Mouse (Mus musculus) limb, embryonic 15.5 days (tissue): ENCODE data around the gene Slc25a34. TPM values are rescaled to one million over a fixed set of nuclear protein-coding genes. Genes with fewer than 3 reads are reported as not detected.

ENCODE experiments used
- ATAC-seq: fragments of 200-750 bp; cut with Nextera tagmentation; 2 replicates; pipeline ENCODE4 v1.8.0; 2017; ENCODE audit warnings: low read depth, moderate TSS enrichment; ENCODE audit not compliant: insufficient number of reproducible peaks, low FRiP score, low TSS enrichment
- H3K27ac ChIP-seq: fragments of 300-500 bp; sonication (generic); 2 replicates; pipeline ENCODE4 v1.5.1; 2015; ENCODE audit warnings: moderate library complexity, mild to moderate bottlenecking, inconsistent platforms
- H3K27me3 ChIP-seq: fragments of 300-500 bp; sonication (generic); 2 replicates; pipeline ENCODE4 v1.6.1; 2015; ENCODE audit warnings: inconsistent platforms
- H3K36me3 ChIP-seq: fragments of 300-500 bp; sonication (generic); 2 replicates; pipeline ENCODE4 v1.6.1; 2015; ENCODE audit warnings: inconsistent platforms
- H3K4me1 ChIP-seq: fragments of 300-500 bp; sonication (generic); 2 replicates; pipeline ENCODE4 v1.6.1; 2015; ENCODE audit warnings: inconsistent platforms
- H3K4me2 ChIP-seq: fragments of 300-500 bp; sonication (generic); 2 replicates; pipeline ENCODE4 v1.6.1; 2015; ENCODE audit warnings: mild to moderate bottlenecking, inconsistent platforms
- H3K4me3 ChIP-seq: fragments of 300-500 bp; sonication (generic); 2 replicates; pipeline ENCODE4 v1.5.1; 2015; ENCODE audit warnings: mild to moderate bottlenecking, inconsistent platforms
- H3K9ac ChIP-seq: fragments of 300-500 bp; sonication (generic); 2 replicates; pipeline ENCODE4 v1.6.1; 2015; ENCODE audit warnings: inconsistent platforms
- H3K9me3 ChIP-seq: fragments of 300-500 bp; sonication (generic); 2 replicates; pipeline ENCODE4 v1.6.1; 2016; ENCODE audit warnings: inconsistent platforms
- WGBS: fragments of 180-500 bp; shearing (Covaris S2); methylation state at CpG from one replicate; pipeline ENCODE4 v1.1.7; 2015; 5-methylcytosine and 5-hydroxymethylcytosine counted together
- polyA plus RNA-seq: library from polyadenylated mRNA; unstranded; fragments of >200 nt; fragmentation: Nextera tagmentation; extraction: Ambion mirVana; gene quantifications from 2 replicates; pipeline ENCODE4 v1.2.1, GENCODE M21; 2015

Slc25a34 gene
- polyA plus RNA-seq, 1 experiment from 2014 or later, result 0.14 TPM

DNA sequence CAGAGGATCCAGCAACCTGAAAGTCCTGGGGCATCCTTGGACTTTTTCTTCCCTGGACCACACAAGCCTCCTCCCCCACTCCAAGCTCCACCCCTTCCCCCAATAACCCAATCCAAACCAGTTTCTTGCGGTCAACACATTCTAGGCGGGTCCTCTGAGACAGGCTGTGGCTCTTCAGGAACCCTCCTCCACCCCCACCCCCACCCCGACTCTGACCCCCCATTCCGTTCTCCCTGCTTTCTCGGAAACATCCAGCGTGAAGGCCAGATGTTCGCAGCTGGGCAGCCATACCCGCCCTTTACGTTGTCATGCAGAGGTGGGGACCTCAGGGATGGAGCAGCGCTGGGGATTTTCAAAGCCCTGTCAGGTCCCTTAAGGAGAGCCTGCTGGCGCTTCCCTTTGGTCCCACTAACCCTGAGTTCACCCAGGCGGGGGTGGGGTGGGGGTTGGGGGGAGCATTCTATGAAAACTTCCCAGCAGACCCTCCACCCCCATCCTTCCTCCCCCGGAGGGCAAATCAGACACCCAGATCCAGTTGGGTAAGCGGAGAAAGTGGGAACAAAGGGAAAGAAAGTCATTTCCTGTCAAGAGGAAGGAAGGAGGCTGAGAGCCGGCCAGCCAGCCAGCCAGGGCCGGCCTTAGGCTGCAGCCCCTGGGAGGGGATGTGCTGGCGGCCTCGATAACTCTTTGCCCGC, 25.3 kb downstream of the Slc25a34 start:
- Histone ChIP-seq H3K9ac (peak overlapping the region; percentile 37; the same call in 1 of the 2 replicates), H3K9me3 (no peaks in the 10 kb centered on the region), H3K27me3 (no peaks in the 10 kb centered on the region), H3K4me3 (peak overlapping the region; percentile 61), H3K27ac (peak overlapping the region; percentile 76), H3K36me3 (peaks cover 16% of the 10 kb centered on the region), H3K4me1 (peaks cover 33% of the 10 kb centered on the region), H3K4me2 (peak overlapping the region; percentile 98)
- 2% methylated on average over 18 of the region's 19 CpGs for WGBS
- ATAC-seq, result no peak

DNA sequence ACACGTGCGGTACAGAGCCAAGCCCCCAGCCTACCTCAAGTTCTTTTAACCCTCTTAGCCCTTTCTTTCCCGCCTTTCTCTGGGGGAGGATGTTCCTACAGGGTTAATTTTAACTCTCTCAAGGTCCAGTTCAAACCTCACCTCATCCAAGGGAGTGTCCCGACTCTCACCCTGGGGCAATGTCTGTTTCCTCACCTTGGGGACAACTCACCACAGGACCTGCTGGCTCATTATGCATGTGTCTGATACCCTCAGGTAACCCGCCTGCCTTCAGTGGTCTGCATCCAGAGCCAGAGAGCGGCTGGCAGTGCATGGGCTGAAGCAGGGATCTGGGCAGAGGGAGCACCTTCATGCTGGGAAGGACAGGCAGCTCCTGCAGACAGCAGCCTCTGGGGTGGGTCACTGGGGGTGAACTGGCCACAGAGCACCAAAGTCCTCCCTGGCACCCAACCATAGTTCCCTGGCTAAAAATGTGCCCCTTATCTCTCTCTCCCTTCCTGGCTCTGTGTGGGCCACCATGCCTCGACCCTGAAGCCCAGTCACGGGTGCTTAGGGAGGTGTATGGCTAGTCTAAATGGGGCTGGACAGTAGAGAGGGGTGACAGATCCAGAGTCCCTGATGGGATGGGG, 26.8 kb downstream of the Slc25a34 start:
- H3K9ac ChIP-seq, result no peak overlapping the region
- H3K9me3 ChIP-seq, result no peaks in the 10 kb centered on the region
- no peak overlapping the region for H3K27ac ChIP-seq
- no peaks in the 10 kb centered on the region for H3K27me3 ChIP-seq
- peaks cover 33% of the 10 kb centered on the region for H3K4me1 ChIP-seq
- no peak overlapping the region for H3K4me2 ChIP-seq
- ATAC-seq, result no peak
- WGBS, result 83% methylated on average over 8 of the region's 8 CpGs
- no peak overlapping the region for H3K4me3 ChIP-seq
- H3K36me3 ChIP-seq, result peaks cover 27% of the 10 kb centered on the region

DNA sequence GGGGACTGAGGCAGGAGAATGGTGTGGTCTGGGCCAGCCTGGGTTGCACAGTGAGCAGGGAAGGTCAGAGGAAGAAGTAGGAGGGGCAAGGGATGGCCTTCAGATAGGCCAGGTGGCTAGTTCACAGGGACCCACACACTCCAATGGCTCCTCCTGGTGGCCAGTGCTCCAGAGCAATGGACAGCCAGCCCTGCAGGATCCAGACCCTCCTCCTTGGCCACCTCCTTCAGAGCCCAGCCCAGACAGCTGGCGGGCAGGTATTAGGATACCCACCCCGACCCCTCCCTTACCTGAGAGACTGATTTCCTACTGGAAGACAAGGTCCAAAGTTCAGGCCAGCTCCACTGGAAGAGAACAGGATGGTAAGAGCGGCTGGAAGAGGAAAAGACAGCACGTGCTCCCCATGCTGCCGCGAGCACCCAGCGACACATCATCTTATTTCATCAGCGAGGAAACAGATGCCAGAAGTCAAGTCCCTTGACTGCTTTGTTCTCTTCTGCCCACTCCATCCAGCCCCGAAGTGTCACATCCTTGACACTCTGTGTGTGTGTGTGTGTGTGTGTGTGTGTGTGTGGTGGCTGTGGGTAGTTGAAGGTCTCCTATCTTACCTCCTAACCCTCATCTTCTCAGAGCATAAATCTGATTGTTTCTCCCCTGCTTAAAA, 27.9 kb downstream of the Slc25a34 start:
- H3K27ac ChIP-seq, result no peak overlapping the region
- H3K4me1 ChIP-seq, result peaks cover 29% of the 10 kb centered on the region
- peaks cover 31% of the 10 kb centered on the region for H3K36me3 ChIP-seq
- H3K4me2 ChIP-seq, result no peak overlapping the region
- H3K4me3 ChIP-seq, result no peak overlapping the region
- H3K9me3 ChIP-seq, result no peaks in the 10 kb centered on the region
- H3K27me3 ChIP-seq, result no peaks in the 10 kb centered on the region
- no peak for ATAC-seq
- 82% methylated on average over 9 of the region's 9 CpGs for WGBS
- H3K9ac ChIP-seq, result no peak overlapping the region

DNA sequence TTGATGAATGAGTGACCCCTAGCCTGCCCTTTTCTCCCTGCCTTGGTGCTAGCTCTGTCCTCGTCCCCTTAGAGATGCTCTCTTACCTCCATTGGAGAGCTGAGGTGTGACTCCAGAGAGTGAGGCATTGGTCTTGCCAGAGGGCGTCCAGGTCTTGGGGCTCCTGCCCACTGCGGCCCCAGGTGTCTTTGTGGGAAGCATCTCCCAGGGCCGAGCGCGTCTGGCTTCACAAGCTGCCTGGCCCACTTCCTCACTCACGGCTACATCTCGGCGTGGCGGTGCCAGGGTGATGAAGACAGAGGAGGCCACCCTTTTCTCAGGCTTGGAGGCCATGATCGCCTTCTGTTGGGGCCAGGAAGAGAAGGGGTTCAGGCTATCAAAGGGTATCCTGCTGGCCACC, 28.5 kb downstream of the Slc25a34 start:
- H3K27ac ChIP-seq, result no peak overlapping the region
- no peaks in the 10 kb centered on the region for H3K9me3 ChIP-seq
- H3K4me1 ChIP-seq, result peaks cover 24% of the 10 kb centered on the region
- no peaks in the 10 kb centered on the region for H3K27me3 ChIP-seq
- peaks cover 31% of the 10 kb centered on the region for H3K36me3 ChIP-seq
- no peak overlapping the region for H3K4me3 ChIP-seq
- 90% methylated on average over 11 of the region's 11 CpGs for WGBS
- ATAC-seq, result no peak
- no peak overlapping the region for H3K4me2 ChIP-seq
- no peak overlapping the region for H3K9ac ChIP-seq

DNA sequence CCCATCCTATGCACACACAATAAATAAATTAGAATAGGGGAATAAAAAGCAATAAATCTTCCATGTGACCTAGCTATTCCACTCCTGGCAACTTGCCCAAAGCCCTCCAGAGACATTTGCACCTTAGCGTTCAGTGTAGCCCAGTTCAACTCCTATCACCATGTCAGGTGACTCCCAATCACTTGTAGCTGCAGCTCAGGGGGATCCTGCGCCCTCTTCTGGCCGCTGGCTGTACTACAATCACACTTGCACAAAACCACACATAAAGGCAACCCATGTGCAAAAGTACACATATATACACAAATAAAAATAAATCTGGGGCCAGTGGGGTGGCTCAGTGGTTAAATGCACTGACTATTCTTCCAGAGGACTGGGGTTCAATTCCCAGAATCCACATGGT, 32.1 kb downstream of the Slc25a34 start:
- Histone ChIP-seq H3K4me1 (no peaks in the 10 kb centered on the region), H3K4me3 (no peak overlapping the region), H3K9me3 (no peaks in the 10 kb centered on the region), H3K27ac (no peak overlapping the region), H3K4me2 (no peak overlapping the region), H3K27me3 (no peaks in the 10 kb centered on the region), H3K36me3 (peaks cover 53% of the 10 kb centered on the region), H3K9ac (no peak overlapping the region)
- no peak for ATAC-seq
- WGBS, result 21% methylated on average over 3 of the region's 3 CpGs

DNA sequence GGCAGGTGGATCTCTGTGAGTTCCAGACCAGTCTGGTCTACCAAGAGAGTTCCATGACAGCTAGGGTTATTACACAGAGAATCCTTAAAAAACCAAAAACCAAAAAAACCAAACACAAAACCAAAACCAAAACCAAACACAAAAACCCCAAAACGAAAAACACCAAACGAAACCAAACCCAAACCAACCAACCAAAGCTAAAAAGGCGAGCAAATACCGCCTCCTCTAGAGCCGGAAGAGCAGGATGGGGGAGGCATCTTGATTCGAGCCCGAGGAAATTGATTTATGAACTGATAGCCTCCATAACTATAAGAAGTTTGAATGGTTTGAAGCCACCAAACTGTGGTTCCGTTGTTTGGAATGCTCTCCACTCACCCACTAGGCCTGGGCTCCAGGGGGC, 39.7 kb downstream of the Slc25a34 start:
- no peak overlapping the region for H3K4me3 ChIP-seq
- no peaks in the 10 kb centered on the region for H3K9me3 ChIP-seq
- H3K4me1 ChIP-seq, result no peaks in the 10 kb centered on the region
- H3K9ac ChIP-seq, result no peak overlapping the region
- WGBS, result 86% methylated on average over 8 of the region's 8 CpGs
- H3K36me3 ChIP-seq, result peaks cover 54% of the 10 kb centered on the region
- no peak for ATAC-seq
- no peak overlapping the region for H3K4me2 ChIP-seq
- no peaks in the 10 kb centered on the region for H3K27me3 ChIP-seq
- no peak overlapping the region for H3K27ac ChIP-seq

DNA sequence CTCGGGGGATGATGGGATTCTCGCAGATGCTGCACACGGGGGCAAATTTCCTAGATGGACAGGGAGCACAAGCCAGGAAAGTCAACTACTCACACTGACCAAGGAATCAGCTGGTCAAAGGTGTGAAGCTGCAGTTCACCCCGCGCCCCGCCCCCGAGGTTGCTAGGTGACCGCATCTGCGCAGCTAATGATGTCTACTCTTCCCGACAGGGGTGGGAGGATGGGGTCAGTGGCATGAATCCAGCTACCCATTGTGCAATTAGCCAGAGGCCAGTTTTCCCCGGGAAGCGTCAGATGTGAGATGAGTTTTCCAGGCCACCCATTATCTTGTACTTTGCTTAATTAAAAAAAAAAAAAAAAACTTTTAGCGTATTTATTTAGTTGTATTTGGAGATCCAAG, 42.6 kb downstream of the Slc25a34 start:
- no peaks in the 10 kb centered on the region for H3K4me1 ChIP-seq
- no peak overlapping the region for H3K9ac ChIP-seq
- ATAC-seq, result no peak
- H3K4me3 ChIP-seq, result no peak overlapping the region
- no peaks in the 10 kb centered on the region for H3K27me3 ChIP-seq
- WGBS, result 93% methylated on average over 13 of the region's 13 CpGs
- H3K36me3 ChIP-seq, result peaks cover 62% of the 10 kb centered on the region
- no peaks in the 10 kb centered on the region for H3K9me3 ChIP-seq
- H3K27ac ChIP-seq, result no peak overlapping the region
- H3K4me2 ChIP-seq, result no peak overlapping the region

DNA sequence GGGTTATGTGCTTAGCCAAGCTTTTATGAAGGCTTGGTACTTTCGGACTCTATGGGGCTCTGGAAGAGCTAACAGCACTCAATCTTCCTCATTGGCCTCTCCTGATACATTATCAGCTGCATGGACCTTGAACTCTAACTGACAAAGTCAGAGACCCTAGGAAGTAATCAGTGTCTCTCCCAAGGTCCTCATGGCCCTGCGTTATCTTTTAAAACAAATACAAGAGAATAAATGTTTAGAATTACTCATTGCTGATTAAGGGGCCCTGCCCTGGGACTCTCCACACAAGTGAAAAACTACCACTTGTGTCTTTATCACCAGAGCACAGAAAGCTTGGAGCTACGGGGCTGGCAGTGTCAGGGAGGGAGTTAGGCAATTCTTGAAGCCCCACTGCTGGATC, 44.8 kb downstream of the Slc25a34 start:
- 73% methylated on average over 3 of the region's 3 CpGs for WGBS
- no peak overlapping the region for H3K27ac ChIP-seq
- ATAC-seq, result no peak
- H3K4me1 ChIP-seq, result peaks cover 6% of the 10 kb centered on the region
- H3K9me3 ChIP-seq, result no peaks in the 10 kb centered on the region
- peaks cover 53% of the 10 kb centered on the region for H3K36me3 ChIP-seq
- H3K4me3 ChIP-seq, result no peak overlapping the region
- no peak overlapping the region for H3K9ac ChIP-seq
- H3K27me3 ChIP-seq, result no peaks in the 10 kb centered on the region
- no peak overlapping the region for H3K4me2 ChIP-seq

DNA sequence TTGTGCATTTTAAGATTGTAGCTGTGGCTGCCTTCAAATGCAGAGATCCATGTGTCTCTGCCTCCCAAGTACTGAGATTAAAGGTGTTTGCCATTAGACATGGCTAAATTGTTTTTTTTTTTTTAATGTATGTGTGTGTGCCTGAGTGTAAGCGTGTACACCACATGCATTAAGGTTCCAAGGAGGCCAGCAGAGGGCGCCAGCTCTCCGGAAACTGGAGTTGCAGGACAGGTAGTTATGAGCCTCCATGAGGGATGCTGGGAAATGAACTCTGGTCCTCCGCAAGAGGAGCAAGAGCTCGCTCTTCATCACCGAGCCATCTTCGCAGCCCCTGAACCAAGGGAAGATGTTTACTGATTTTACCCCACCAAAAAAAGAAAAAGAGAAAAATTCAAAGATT, 46.7 kb downstream of the Slc25a34 start:
- H3K4me1 ChIP-seq, result peaks cover 20% of the 10 kb centered on the region

DNA sequence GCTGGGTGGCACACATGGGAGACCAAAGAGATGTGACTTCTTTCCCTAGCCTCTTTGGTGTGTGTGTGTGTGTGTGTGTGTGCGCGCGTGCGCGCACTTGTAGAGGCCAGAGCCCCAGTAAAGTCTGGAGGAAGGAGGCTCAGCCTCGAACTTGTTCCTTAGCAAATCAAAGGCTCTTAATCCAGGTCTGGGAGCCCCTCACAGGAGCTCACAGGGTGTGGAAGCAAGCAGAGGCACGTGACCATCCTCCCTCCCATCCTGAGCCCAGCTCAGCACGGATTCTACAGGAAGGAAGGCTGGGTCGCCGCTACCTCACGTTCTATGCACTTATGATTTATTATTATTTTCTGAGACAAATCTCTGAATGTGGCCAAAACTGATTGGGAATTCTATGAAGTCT, 47.2 kb downstream of the Slc25a34 start:
- peaks cover 39% of the 10 kb centered on the region for H3K36me3 ChIP-seq
- H3K27me3 ChIP-seq, result no peaks in the 10 kb centered on the region
- H3K27ac ChIP-seq, result no peak overlapping the region
- no peaks in the 10 kb centered on the region for H3K9me3 ChIP-seq
- peaks cover 20% of the 10 kb centered on the region for H3K4me1 ChIP-seq
- no peak overlapping the region for H3K4me3 ChIP-seq
- no peak overlapping the region for H3K4me2 ChIP-seq
- WGBS, result 83% methylated on average over 11 of the region's 11 CpGs
- ATAC-seq, result no peak
- no peak overlapping the region for H3K9ac ChIP-seq

More for the DNA sequence above, 46.7 kb downstream of the Slc25a34 start:
- no peak overlapping the region for H3K4me2 ChIP-seq
- no peaks in the 10 kb centered on the region for H3K27me3 ChIP-seq
- no peak overlapping the region for H3K27ac ChIP-seq
- ATAC-seq, result no peak
- H3K9ac ChIP-seq, result no peak overlapping the region
- peaks cover 40% of the 10 kb centered on the region for H3K36me3 ChIP-seq
- no peaks in the 10 kb centered on the region for H3K9me3 ChIP-seq
- H3K4me3 ChIP-seq, result no peak overlapping the region
- WGBS, result 95% methylated on average over 7 of the region's 7 CpGs

DNA sequence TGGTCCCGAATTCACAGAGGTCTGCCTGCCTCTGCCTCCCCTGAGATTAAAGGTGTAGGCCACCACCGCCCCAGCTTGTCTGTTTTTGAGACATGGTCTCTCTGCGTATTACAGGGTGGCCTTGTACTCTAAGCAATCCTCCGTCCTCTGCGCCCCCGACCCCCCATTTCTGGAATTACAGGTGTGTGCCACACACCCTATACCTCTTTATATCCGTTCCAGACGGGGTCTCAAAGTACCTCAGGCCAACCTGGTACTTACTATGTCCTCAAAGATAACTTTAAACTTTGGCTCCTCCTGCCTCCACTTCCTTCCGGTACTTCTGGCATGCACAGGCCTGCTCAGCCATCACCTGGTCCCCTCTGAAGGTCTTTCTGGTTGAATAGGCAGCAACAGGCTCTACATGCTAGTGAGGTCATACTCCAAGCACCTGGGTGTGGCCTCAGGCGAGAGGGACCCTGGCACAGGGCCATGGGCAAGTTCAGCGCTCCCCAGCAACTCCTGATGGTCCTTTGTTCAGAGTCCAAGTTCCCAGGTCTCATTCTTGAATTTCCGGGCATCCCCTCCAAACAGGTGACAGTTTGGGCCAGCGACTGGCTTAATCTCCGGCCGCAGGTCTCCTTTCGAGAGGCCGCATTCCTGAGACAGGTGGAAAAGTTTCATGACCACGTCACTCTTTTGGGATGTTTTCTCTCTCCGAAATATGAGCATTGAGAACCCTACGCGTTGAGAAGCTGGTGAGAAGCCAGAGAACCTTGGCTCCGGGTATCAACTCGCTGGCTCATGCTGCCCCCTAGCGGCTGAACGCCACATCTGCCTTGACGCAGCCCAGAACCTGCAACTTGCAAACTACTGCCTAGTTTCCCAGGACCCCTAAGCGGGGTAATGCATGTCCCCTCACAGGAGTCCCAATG, 48.6 kb downstream of the Slc25a34 start:
- ATAC-seq, result 0 out of 2 replicates have a peak, but pooled peaks have one; percentile 41
- H3K4me3 ChIP-seq, result peak overlapping the region; percentile 18
- H3K4me2 ChIP-seq, result peak overlapping the region; percentile 37
- peaks cover 20% of the 10 kb centered on the region for H3K4me1 ChIP-seq
- no peaks in the 10 kb centered on the region for H3K9me3 ChIP-seq
- H3K27ac ChIP-seq, result no peak overlapping the region
- no peaks in the 10 kb centered on the region for H3K27me3 ChIP-seq
- no peak overlapping the region for H3K9ac ChIP-seq
- H3K36me3 ChIP-seq, result peaks cover 27% of the 10 kb centered on the region
- WGBS, result 31% methylated on average over 27 of the region's 27 CpGs
